Mouse (Mus musculus) midbrain, embryonic 11.5 days (tissue): ENCODE results near the gene Ebpl. TPM values are rescaled to one million over a fixed set of nuclear protein-coding genes. Genes with fewer than 3 reads are reported as not detected.

Experiments used
- ATAC-seq: fragments of 200-750 bp; cut with Nextera tagmentation; 2 replicates; pipeline ENCODE4 v1.8.0; 2017; ENCODE audit warnings: moderate TSS enrichment, moderate library complexity; ENCODE audit not compliant: low FRiP score
- DNase-seq: peaks from one replicate; pipeline ENCODE4 v3.0.0; 2015; ENCODE audit warnings: low spot score; ENCODE audit errors: missing footprints
- H3K27ac ChIP-seq: fragments of 300-500 bp; sonication (generic); 2 replicates; pipeline ENCODE4 v1.5.1; 2014; ENCODE audit warnings: low read depth, low read length
- H3K27me3 ChIP-seq: fragments of 300-500 bp; sonication (generic); 2 replicates; pipeline ENCODE4 v1.6.1; 2014; ENCODE audit warnings: mild to moderate bottlenecking, low read length, moderate library complexity, mixed read lengths; ENCODE audit not compliant: control insufficient read depth, insufficient read depth
- H3K36me3 ChIP-seq: fragments of 300-500 bp; sonication (generic); 2 replicates; pipeline ENCODE4 v1.6.1; 2014; ENCODE audit warnings: mild to moderate bottlenecking, low read length, moderate library complexity, mixed read lengths; ENCODE audit not compliant: control insufficient read depth, insufficient read depth
- H3K4me1 ChIP-seq: fragments of 300-500 bp; sonication (generic); 2 replicates; pipeline ENCODE4 v1.6.1; 2014; ENCODE audit warnings: low read length; ENCODE audit not compliant: control insufficient read depth, insufficient read depth
- H3K4me2 ChIP-seq: fragments of 300-500 bp; sonication (generic); 2 replicates; pipeline ENCODE4 v1.6.1; 2014; ENCODE audit warnings: mild to moderate bottlenecking, moderate library complexity
- H3K4me3 ChIP-seq: fragments of 300-500 bp; sonication (generic); 2 replicates; pipeline ENCODE4 v1.5.1; 2014; ENCODE audit warnings: low read depth, low read length
- H3K9ac ChIP-seq: fragments of 300-500 bp; sonication (generic); 2 replicates; pipeline ENCODE4 v1.6.1; 2014; ENCODE audit warnings: low read length
- H3K9me3 ChIP-seq: fragments of 300-500 bp; sonication (generic); 2 replicates; pipeline ENCODE4 v1.6.1; 2016; ENCODE audit warnings: low read length; ENCODE audit not compliant: control insufficient read depth
- WGBS: fragments of 180-500 bp; shearing (Covaris S2); extraction: QIAGEN DNeasy Blood & Tissue Kit; methylation state at CpG from one replicate; pipeline ENCODE4 v1.1.7; 2014; 5-methylcytosine and 5-hydroxymethylcytosine counted together
- polyA plus RNA-seq: library from polyadenylated mRNA; unstranded; fragments of >200 nt; fragmentation: Nextera tagmentation; extraction: Ambion mirVana; gene quantifications from 2 replicates; pipeline ENCODE4 v1.2.1, GENCODE M21; 2014

The Ebpl gene
- polyA plus RNA-seq, 1 experiment from 2014 or later: 9.8 TPM

- no peaks in the 10 kb centered on the region for H3K36me3 ChIP-seq
- no peak for DNase-seq
- no peak for ATAC-seq
- 75% methylated on average over 3 of the region's 3 CpGs for WGBS
- no peak overlapping the region for H3K4me3 ChIP-seq
- no peak overlapping the region for H3K4me2 ChIP-seq
- no peaks in the 10 kb centered on the region for H3K27me3 ChIP-seq
- no peak overlapping the region for H3K27ac ChIP-seq
- H3K9ac ChIP-seq: no peak overlapping the region
- H3K9me3 ChIP-seq: no peaks in the 10 kb centered on the region
- no peaks in the 10 kb centered on the region for H3K4me1 ChIP-seq
Observed at GRCm38 (mm10) chr14:61290664-61291063, 69.6 kb downstream of the Ebpl start.

GRCm38 (mm10) chr14:61288606-61289286, 71.5 kb downstream of the Ebpl start:
- H3K27ac ChIP-seq: no peak overlapping the region
- no peak overlapping the region for H3K4me3 ChIP-seq
- no peak overlapping the region for H3K4me2 ChIP-seq
- no peak for ATAC-seq
- WGBS: 71% methylated on average over 19 of the region's 19 CpGs
- no peaks in the 10 kb centered on the region for H3K36me3 ChIP-seq
- no peak overlapping the region for H3K9ac ChIP-seq
- H3K27me3 ChIP-seq: no peaks in the 10 kb centered on the region
- H3K9me3 ChIP-seq: no peaks in the 10 kb centered on the region
- DNase-seq: no peak
- H3K4me1 ChIP-seq: no peaks in the 10 kb centered on the region

Other genes starting within 250 kb of the Ebpl start
- gene Sacs, start 222.0 kb downstream of the Ebpl start, polyA plus RNA-seq: 5.2 and 5.3 TPM in 2 replicates
- gene Sgcg, start 101.9 kb downstream of the Ebpl start, polyA plus RNA-seq: not detected in 2 replicates
- 0.23 and 0.57 TPM in 2 replicates for gene Arl11, start 50.7 kb downstream of the Ebpl start, polyA plus RNA-seq
- 110 and 116 TPM in 2 replicates for gene Kpna3, start 79.4 kb upstream of the Ebpl start, polyA plus RNA-seq
- gene Spryd7, start 196.4 kb upstream of the Ebpl start, polyA plus RNA-seq: 16.2 and 19.8 TPM in 2 replicates
- gene Trim13, start 237.8 kb upstream of the Ebpl start, polyA plus RNA-seq: 28.7 and 30.6 TPM in 2 replicates
- 0.49 and 0.80 TPM in 2 replicates for gene Kcnrg, start 247.0 kb upstream of the Ebpl start, polyA plus RNA-seq